Mouse (Mus musculus) adrenal gland (tissue): ENCODE measurements around the gene Mdp1.

Experiments
- intact Hi-C: fragments of 180-260 bp; cut with DNase I; formaldehyde crosslinking; loops from one replicate; pipeline ENCODE4 v1.15.1; 2025
- long read RNA-seq, 2 experiments: library from polyadenylated mRNA; unstranded; transcript quantifications; one replicate each; pipeline ENCODE4 v2.0.0; 2020; ENCODE audit warnings: borderline replicate concordance in 1 of 2; ENCODE audit not compliant: insufficient replicate concordance in 1 of 2

The Mdp1 gene
- long read RNA-seq, experiment 1, transcript Mdp1-202 (5 exons, 1,730 nt), result minor isoform, 20 of 78 reads
- long read RNA-seq, experiment 1, transcript Mdp1-201 (6 exons, 1,733 nt), result major isoform, 51 of 78 reads
- long read RNA-seq, experiment 1, partial matches to known transcripts, result 4 of 78 reads
- long read RNA-seq, experiment 1, other reads (novel, unspliced or antisense), result 3 of 78 reads
- long read RNA-seq, experiment 2, transcript Mdp1-202 (5 exons, 1,730 nt), result minor isoform, 29 of 75 reads
- long read RNA-seq, experiment 2, transcript Mdp1-201 (6 exons, 1,733 nt), result major isoform, 43 of 75 reads
- long read RNA-seq, experiment 2, partial matches to known transcripts, result 2 of 75 reads
- long read RNA-seq, experiment 2, other reads (novel, unspliced or antisense), result 1 of 75 reads

DNA sequence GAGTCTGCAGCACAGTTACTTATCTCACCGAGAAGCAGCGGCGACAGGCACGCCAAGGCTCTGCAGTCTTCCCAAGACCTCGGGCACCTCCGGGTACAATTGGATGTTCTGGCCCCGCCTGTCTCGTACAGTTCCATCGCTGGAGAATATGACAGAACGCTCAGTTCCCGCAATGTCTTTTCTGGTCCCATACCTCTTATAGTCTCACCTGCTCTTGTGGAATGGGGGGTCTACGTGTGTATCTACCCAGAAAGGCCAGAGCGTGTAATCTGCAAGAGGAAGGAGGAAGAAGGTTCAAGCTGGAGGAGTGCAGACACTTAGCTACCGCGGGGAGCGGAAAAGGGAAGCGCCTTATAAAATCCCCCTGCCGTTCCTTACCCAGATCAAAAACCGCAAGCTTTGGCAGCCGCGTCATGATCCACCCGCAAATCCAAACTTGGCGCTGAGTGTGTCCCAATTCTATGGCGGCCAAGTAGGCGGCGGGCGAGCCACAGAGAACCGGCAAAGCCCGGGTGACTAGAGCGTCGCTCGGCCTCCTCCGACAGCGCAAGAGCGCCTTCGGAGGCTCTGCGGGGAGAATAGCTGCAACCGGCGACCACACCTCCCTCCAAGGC, at the start of gene Mdp1:
Gene Mdp1 (minus strand): TSS at position 549 of the 614 bp plus-strand sequence.
- intact Hi-C loops, result no loop called here

DNA sequence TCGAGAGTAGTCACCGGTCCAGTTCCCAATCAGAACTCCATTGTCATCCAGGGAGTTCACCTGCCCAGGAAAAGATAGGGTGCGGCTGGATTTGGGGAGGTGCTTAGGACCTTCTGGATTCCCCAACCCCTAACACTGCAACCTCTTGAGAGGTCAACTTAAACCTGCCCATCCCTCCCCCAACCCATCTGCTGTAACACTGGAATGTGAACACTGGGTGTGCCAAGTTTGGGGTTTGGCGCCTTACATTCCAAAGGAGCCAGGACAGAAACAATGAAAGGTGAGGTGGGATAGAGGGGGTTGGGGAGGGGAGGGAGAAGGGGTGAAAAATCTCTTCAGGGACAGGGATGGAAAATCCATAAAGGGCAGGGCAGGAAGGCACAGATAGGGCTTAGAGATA, 49.2 kb upstream of the Mdp1 start:
- intact Hi-C loops, result no loop called here

DNA sequence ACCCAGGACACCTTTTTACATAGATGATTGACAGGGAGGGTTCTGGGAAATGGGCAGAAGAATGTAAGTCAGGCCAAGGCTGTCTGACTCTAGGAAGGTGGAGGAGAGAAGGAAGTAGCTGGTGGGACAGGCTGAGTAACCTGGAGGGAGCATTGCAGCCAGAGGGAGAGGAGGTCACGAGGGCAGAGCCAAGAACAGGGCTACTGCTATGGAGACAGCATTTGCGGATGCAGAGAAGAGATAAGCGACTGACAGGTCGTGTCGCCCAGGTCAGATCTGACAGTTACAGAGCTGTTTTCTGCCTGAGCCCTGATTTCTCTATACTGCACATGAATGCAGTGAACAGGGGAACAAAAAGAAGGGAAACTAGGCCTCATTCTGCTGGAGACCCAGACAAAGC, 47.1 kb upstream of the Mdp1 start:
- intact Hi-C loops, result no loop called here

DNA sequence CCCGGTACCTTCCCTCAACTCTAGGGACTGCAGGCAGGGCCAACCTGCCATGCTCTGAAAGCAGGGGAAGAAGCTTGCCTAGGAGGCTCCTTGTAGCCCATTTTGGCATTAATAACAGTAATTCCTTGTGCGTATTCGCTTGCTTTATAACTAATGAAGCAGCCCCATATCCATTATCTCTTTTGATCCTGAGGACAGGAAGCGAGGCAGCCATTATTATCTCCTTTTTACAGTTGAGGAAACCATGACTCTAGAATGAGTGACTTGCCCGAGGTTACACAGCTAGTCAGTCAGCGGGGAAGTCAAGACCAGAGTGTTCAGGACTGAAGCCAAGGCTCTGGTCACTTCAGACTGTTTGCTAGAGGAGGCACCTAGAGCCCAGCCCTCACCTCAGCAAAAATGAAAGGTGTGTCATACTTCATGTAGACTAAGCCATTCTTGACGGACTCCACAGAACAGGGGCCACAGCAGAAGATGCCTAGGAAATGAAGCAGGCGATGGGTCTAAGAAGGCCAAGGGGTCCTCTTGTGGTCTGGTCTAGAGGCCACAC, 45.8 kb upstream of the Mdp1 start:
- intact Hi-C loops, result no loop called here

DNA sequence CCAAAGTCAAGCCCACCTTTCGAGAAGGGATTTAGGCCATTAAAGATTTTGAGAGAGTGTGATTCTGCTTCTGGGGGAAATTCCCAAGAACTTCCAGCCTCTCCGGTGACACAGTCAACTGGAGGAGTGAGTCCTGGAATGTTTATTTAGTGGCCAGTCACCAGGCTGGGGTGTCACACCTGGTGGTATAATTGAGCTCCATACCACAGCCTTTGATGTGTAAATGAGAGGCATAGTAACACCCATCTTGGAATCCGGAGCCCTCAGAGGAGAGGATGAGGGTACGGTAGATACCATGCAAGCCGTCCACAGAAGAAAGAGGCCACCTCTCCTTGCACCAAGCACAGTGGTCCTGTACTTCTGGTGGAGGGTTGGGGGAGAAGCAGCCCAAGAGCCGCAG, 42.5 kb upstream of the Mdp1 start:
- intact Hi-C loops, result no loop called here

DNA sequence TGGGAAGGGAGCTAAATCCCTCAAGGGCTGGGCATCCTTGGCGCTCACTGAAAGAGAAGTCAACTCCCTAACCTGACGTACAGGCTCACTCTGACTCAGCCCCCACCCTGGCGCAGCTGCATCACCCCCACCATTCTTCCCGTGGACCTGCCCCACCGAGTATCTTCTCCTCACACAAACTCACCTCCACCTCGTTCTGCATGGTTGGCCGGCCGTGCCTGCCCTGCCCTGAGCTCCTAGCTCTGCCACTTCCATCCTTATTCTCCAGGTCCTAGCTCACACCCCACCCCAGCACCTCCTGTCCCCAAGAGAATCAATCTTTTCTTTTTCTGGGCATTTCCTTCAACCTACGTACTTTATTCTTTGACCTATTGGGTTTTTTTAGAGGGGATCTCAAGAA, 40.8 kb upstream of the Mdp1 start:
- intact Hi-C loops, result no loop called here

DNA sequence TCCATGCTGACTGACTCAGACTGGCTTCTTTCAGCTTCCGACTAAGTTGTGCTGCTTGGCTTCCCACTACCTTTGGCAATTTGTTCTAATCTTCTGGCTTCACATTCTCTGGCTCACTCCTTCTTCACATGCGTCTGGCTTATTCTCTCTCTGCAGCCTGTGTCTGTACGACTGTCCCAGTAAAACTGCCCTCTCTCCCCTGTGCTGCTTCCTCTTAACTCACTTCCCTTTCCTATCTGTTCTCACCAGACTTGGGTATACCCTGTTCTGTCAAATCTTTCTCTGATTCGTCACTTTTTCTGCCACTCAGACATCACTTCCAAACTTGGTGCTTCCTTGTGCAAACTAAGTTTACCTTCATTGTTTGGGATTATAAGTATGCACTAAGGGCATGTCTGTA, 36.9 kb upstream of the Mdp1 start:
- intact Hi-C loops, result no loop called here

DNA sequence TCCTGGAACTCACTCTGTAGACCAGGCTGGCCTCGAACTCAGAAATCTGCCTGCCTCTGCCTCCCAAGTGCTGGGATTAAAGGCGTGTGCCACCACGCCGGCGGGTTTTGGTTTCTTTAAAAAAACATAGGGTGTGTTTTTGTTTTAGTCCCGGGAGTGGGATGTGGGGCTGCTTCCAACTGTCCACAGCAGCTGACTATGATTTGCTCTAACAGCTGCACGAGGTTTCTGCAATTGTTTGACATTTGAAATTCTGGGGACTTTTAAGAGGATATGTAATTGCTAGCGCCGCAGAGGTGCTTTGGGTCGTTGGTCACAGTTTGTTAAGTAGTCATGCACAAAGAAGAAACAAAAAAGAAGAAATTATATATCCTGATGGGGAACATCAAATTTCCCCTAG, 29.1 kb upstream of the Mdp1 start:
- intact Hi-C loops, result no loop called here

DNA sequence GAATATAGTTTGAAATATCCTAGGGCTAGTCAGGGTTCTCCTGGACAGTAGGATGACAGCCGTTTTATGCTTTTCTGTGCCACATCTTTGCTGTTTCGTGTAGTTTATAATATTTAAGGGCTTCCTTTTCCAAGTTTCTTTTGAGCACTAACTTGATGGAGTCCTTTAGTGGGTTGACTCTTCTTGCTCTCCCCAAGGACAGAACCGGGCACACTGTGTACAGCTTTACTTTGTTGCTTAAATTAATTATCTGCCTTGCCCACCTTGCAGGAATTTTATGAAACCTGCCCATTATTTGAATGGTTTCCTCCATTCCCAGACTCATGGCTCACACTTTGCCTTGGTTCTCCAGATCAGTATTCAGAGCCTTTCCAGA, 21.8 kb upstream of the Mdp1 start:
- intact Hi-C loops, result no loop called here

DNA sequence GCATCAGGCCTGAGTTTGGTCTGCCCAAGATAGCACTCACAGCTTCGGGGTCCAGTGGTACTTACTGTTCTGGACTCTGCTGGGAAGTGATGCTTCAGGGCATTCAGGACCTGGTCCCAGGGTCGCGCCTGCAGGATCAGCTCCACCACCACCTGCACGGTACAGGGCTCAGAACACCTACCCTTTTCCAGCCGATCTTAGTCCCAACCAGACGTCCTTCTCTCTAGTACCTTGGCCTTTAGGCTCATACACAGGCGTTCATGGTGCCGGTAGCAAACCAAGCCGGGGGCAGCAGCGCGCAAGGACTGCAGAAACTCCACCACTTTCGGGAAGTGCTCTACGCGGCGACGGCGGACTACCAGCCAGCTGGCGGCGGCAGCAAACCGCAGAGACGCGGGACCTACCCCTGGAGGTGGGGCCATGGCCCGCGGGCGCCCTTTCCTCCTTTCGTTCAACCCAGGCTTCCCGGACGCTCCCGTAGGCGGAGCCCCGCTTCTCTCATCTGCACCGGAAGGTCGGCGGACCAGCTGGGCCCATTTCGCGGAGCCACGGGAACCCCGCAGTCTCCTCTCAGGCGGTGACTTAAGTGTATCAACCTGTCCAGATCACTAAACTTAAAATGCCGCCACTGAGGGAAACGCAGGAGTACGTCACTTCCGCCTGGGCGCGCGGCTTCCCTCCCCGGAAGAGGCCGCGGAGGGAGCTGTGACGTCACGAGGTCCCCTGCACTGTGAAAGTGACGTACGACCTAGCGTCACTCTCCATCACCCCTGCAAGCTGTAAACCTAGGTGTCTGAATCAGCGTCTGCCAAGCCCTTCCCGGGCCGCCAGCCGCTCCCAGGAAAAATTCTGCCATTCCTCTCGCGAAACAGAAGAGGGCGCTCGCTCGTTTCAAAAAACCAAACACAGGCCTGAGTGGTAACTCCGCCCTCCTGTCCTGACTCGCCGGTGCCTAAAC, 21.1 kb upstream of the Mdp1 start, which contains the start of gene Tinf2:
Gene Tinf2 (minus strand): TSS at position 661 of the 958 bp plus-strand sequence.
- intact Hi-C loops, result no loop called here

DNA sequence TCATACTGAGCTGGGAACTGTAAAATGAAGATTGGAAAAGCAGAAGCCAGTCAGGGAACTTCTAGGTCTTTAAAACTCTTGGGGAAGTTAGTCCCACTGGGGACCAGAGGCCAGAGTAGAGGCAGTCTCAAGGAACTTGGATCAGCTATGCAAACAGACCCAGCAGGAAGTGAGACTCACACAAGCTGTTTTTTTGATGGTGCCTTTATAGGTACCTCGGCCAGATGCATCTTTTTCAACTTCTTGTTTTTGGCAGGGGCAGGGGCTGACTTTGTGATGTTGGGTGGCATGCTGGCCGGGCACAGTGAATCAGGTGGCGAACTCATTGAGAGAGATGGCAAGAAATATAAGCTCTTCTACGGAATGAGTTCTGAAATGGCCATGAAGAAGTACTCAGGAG, 17.3 kb upstream of the Mdp1 start:
- intact Hi-C loops, result no loop called here

DNA sequence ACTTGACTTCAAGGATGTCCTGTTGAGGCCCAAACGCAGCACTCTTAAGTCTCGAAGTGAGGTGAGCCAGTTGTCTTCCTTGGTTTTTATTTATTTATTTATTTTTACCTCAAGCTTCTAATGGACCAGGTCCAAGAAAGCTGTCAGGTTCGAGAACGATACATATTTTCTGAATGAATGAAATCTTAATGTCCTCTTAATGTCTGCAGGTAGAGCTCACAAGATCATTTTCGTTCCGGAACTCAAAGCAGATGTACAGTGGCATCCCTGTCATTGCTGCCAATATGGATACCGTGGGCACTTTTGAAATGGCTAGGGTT, 12.4 kb upstream of the Mdp1 start:
- intact Hi-C loops, result loop anchor here (5.0 kb wide), 1 partner anchor 35 kb away; the partner anchor contains the start of genes Gm49378 and Ipo4

DNA sequence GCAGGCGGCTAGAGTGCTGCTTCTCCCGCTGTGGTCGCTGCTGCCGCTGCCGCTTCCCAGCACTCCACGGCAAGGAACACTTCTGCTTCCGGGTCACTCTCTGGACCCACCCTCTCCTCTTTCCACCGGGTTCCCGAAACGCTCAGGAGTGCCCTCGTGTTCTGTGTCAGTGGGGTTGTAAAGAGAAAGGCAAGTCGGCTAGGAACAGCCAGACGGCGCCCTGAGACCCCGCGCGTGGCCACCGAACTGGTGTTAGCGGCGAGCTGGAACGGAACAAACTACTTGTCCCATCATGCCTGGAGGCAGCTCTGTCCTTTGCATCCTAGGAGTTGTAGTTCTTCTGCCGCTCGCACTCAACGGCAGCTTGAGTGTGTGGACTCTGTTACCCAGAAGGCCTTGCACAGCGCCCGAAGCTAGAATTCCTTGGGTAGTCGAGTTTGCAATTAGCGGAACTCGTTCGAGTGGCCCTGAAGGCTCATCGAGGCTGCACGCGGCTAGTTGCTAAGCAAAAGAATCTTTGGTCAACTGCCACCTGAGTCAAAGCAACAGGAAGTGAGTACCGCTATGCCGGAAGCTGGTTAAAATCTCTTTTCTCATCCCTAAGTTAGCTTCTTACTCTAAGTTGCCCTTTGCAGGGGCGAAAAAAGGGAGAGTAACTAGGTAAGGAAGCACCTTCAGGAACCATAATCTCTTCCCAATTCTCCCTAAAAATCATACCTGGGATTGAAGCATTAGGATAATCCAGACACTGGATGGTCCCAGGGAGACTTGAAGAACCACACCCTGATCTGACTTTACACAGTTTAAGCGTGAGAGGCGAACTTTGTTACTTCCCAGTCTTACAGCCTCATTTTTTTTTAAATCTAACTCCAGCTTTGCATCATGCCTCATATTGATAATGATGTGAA, 11.8 kb upstream of the Mdp1 start, which contains the start of the genes Gmpr2 and Nedd8:
Gene Gmpr2 (plus strand): TSS at position 109 of the 908 bp plus-strand sequence.
Gene Nedd8 (minus strand): TSS at position 292 of the 908 bp plus-strand sequence.
- intact Hi-C loops, result loop anchor here (5.0 kb wide), 1 partner anchor 35 kb away; the partner anchor contains the start of genes Gm49378 and Ipo4

DNA sequence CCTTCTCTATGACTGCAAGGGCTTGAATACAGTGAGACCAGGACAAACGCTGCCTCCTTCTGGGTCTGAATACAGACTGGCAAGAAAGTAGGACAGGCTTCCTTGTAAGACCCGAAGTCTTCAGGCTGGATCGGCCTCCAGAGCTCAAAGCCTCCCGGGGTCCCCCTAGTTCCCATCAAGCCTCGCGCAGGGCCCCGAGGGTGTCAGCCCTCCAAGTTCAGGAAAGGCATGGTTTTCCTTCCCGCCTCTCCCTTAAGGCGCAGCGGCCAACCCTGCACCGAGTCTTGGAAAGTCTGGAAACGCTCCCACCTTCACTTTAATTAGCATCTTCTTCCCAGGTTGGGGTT, 11.2 kb upstream of the Mdp1 start:
- intact Hi-C loops, result loop anchor here (5.0 kb wide), 1 partner anchor 34 kb away; the partner anchor contains the start of genes Gm49378 and Ipo4

DNA sequence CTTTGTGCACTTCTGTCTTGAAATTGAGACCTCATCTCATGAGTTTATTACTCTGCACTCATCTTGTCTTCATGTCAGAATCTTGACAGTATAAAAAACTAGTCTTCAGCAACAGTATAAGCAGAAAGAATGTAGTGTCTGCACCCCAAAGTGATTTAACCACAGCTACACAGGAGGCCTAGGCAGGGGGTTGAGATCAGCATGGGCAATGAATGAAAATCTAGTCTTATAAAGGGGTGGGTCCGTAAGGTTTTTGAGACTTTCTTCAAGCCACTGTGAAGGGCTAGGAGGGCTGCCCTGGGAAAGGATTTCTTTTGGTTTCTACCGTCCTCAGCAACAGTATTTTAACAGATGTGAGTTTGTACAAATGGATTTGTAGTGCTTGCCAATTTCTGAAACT, 328 bp upstream of the Mdp1 start:
- intact Hi-C loops, result no loop called here

DNA sequence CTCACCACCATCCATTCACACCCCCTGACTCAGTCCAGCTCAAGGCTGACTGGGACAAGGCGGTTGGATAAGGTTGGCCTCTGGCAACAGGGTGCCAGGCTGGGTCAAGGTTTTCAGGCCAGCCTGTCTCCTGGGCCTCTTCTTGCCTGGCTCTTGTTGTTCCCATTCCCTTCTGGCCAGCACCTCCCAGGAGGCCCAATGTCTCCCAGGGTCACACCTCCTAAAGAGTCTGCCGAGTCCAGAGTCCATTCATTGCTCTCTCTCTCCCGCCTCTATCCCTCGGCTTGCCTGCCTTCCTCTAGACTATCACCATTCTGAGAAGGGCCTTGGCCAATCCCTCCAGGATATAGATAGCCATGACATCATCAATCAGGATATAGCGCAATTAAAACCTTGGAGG, 2.3 kb downstream of the Mdp1 start:
- intact Hi-C loops, result no loop called here

DNA sequence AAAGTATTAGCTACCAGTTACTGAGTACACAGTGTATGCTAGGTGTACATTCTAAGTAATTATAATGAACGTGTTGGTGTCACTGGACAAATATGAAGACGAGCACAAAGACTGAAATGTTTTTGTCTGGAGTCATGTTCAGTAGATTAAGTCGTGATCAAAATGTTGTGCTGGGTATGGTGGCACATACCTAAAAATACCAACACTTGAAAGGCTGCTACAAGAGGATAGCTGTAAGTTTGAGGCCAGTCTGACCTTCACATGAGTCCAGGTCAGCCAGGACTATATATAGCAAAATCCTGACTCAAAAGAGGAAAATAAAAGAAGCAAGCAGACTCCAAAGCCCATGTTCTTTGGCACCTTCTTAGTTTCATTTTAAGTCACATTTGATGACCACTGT, 3.4 kb downstream of the Mdp1 start:
- intact Hi-C loops, result no loop called here

DNA sequence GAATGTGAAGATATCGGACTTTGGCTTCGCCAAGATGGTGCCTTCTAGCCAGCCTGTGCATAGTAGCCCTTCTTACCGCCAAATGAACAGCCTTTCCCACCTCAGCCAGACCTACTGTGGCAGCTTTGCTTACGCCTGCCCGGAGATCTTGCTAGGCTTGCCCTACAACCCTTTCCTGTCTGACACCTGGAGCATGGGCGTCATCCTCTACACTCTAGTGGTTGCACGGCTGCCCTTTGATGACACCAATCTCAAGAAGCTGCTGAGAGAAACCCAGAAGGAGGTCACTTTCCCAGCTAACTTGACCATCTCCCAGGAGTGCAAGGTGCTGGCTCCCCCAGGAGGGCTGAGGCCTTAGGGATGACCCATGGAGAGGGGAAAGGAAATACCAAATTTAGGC, 8.8 kb downstream of the Mdp1 start:
- intact Hi-C loops, result no loop called here

DNA sequence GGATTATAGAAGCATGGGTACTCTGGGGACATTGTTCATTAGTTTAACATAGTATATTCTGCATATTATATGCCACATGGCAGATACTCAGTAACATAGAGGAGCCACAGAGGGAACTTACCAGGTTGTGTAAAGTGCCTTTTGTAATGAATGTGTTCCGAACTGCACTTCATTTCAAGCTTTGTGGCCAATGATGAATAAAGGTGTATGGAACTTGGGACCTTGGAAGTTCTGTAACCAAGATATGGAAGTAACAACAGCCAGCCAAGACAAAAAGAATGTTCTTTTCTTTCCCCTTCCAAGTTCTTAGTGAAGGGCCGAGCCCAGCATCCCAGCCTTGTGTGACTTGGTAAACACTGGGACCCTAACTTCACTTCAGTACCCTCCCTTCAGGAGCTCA, 10.4 kb downstream of the Mdp1 start, which contains the start of gene Tssk4:
Gene Tssk4 (plus strand): TSS at position 301 of the 400 bp plus-strand sequence.
- intact Hi-C loops, result no loop called here

DNA sequence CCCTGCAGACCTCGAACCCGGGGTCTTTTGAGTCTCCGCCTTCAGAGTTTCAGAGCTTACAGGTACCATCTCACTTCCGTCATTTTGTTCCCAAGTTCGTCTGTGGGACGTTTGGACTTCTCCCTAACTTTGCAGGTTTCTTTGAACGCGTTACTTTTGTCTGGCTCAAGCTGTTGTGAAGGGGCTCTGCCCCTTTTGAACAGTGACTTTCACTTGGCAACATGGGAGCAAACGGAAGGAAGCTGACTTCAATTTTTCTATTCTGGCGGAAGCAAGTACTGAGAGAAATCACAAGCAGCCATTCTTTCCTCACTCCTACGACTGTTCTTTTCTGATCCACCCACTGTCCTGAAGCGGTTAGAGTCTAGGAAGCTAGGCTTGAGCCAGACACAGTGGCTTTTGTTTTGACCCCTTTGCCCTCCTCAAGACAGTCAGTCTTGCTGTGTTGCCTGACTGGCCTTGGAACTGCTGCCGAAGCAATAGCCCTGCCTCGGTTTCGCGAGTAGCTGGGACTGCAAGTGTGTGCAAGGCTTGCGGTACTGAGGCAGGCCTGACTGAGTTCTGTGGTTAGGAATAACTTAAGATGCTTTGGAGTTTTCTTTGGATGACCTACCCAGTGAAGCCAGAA, 15.9 kb downstream of the Mdp1 start:
- intact Hi-C loops, result no loop called here
